Comparison of ENCODE assay signal across 25 mouse cellular contexts in genomic region chr5:115179596-115179995, GRCm38 (mm10). TPM values are rescaled to one million over a fixed set of nuclear protein-coding genes. Genes with fewer than 3 reads are reported as not detected.
"Had no signal": no experiment of that assay in that cellular context is flagged by ENCODE, and none has a peak within 500 bp of the region (broad histone marks: within the 10 kb centered on the region; RNA-seq: fewer than 3 reads in every experiment).

No protein-coding gene starts in this region.

- H3K27ac ChIP-seq: kidney, postnatal 0 days; limb, embryonic 10.5 days; limb, embryonic 13.5 days; liver, embryonic 12.5 days; liver, embryonic 15.5 days; lung, embryonic 15.5 days; midbrain, embryonic 12.5 days; neural tube, embryonic 13.5 days had no signal

- DNase-seq: kidney, adult 2 months; kidney, postnatal 25 days; liver; lung, adult 18-20 months; lung, postnatal 14 days; lung, postnatal 4 days; retina, postnatal 1 day; right cerebral cortex, postnatal 25 days; spleen, adult 18-20 months; thymus, adult 18-20 months; thymus, postnatal 36 days had no signal

- H3K9ac ChIP-seq: limb, embryonic 13.5 days; liver, embryonic 12.5 days; liver, embryonic 15.5 days; lung, embryonic 15.5 days; midbrain, embryonic 12.5 days; neural tube, embryonic 13.5 days had no signal

- H3K4me3 ChIP-seq: limb, embryonic 10.5 days; limb, embryonic 13.5 days; liver, embryonic 12.5 days; liver, embryonic 15.5 days; lung, embryonic 15.5 days; midbrain, embryonic 12.5 days; myocyte; neural tube, embryonic 13.5 days had no signal

- H3K9me3 ChIP-seq: limb, embryonic 10.5 days; limb, embryonic 13.5 days; liver, embryonic 12.5 days; liver, embryonic 15.5 days; lung, embryonic 15.5 days; midbrain, embryonic 12.5 days; neural tube, embryonic 13.5 days had no signal

- H3K4me2 ChIP-seq: limb, embryonic 13.5 days; liver, embryonic 12.5 days; liver, embryonic 15.5 days; lung, embryonic 15.5 days; midbrain, embryonic 12.5 days; neural tube, embryonic 13.5 days had no signal

- ATAC-seq: liver, embryonic 12.5 days; midbrain, embryonic 16.5 days had no signal

- H3K36me3 ChIP-seq: limb, embryonic 10.5 days; limb, embryonic 13.5 days; liver, embryonic 12.5 days; liver, embryonic 15.5 days; lung, embryonic 15.5 days; midbrain, embryonic 12.5 days; neural tube, embryonic 13.5 days had no signal

- H3K27me3 ChIP-seq: limb, embryonic 13.5 days; lung, embryonic 15.5 days; neural tube, embryonic 13.5 days had no signal

RNA-seq across cellular contexts. Expression of gene Cabp1, which starts 14.6 kb away (rescaled TPM):
- total RNA-seq: megakaryocyte progenitor cell, adult 5-6 weeks; megakaryocyte-erythroid progenitor cell, adult 5-6 weeks; monocyte, adult 5-6 weeks; neutrophil, adult 5-6 weeks had no signal
